Mouse (Mus musculus) ovary, adult 18-20 months (tissue): ENCODE data around the gene Thbd.

Source experiments
- DNase-seq: peaks from one replicate; pipeline ENCODE4 v3.0.0; 2022; ENCODE audit warnings: low spot score, mixed read lengths

The Thbd gene

GRCm38 (mm10) chr2:148421706-148422105 lies 13.7 kb upstream of the Thbd start:
- DNase-seq: no peak

DNA sequence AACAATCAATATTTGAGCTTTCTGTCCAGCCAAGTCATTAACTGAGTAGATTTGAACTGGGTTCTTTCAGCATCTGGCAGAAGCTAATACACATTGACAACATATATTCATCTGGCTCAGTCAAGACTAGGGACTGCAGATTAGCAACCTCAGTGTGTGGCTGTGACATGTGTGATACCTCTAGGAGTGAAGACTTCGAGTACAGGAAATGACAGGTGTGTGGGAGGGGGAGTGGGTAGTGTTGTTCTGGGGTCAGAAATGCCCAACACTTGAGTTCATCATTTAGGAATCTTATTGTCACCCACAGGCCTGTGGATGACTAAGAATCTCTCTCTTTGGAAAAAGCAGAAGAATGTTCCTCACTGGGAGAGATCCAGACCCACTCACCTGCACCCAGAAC lies 13.1 kb upstream of the Thbd start:
- no peak for DNase-seq

DNA sequence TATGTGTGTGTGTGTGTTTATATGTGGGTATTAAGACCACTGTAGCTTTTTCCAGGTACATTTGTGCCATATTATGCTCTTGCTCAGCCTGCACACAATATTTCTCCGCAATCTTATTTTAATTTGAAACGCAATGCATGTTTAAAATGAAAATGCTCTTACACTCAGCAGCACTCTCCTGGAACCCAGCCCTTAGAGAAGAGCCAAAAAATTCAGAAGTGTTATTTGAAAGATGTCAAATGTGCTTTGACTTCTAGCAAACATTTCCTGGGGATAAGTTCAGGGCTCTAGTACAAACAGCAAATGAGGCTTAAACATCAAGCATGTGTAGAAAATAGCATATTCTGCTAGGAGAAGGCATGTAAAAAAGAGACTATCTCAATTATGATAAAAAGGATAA lies 11.8 kb upstream of the Thbd start:
- no peak for DNase-seq

DNA sequence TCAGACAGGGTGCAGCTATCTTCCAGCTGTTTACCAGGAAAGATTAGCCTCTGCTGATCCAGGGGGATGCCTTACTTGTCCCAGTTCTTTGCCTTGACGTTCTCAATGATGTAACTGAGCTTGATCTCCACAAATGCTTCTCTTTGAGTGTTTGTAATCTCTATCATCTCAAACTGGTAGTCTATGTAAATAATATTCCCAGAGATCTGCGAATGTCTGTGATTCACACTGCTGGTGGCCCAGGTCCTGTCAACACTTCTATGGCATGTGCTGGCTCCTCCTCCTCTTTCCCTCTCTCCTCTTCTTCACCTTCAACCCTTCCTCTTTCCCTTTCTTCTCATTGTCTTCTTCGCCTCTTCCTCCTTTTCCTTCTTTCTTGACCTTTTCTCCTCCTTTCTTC lies 11.2 kb upstream of the Thbd start:
- no peak for DNase-seq

DNA sequence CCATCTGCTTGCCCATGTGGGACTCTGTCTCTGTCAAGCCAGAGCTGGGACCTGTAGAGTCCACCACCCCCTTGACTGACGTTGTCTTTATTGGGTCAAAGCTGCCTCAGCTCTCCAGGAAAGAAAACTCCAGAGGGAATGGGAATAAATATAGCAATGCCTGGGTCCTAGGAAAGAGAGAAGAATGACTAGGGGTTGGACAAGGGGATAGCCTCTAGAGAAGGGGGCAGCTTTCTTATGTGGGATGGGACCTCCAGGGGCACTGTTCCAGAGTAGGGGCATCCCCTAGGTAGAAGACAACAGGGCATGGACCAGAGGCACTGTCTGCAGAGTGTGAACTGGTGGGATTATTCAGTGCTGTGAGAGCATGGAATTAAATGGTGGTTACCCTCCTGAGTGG lies 1.8 kb upstream of the Thbd start:
- no peak for DNase-seq

DNA sequence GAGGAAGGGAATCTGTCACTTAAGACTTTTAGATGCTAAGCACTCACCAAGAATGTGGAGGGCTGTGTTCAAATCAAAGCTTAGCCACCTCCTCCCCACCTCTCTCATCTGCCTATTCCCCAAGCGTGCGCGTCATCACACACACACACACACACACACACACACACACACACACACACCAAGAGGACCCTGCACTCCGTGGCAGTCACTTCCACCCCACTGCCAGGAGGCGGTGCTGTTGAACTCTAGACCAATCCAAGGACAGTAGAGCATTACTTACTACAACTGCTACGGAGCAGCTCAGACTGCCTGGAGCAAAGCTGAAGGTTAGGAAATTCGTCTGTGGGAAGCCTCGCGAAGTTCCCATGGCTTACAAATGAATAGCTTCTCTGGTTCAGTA lies 1.2 kb upstream of the Thbd start:
- DNase-seq: peak; percentile 68

GRCm38 (mm10) chr2:148408761-148409120 lies 753 bp upstream of the Thbd start:
- no peak for DNase-seq

DNA sequence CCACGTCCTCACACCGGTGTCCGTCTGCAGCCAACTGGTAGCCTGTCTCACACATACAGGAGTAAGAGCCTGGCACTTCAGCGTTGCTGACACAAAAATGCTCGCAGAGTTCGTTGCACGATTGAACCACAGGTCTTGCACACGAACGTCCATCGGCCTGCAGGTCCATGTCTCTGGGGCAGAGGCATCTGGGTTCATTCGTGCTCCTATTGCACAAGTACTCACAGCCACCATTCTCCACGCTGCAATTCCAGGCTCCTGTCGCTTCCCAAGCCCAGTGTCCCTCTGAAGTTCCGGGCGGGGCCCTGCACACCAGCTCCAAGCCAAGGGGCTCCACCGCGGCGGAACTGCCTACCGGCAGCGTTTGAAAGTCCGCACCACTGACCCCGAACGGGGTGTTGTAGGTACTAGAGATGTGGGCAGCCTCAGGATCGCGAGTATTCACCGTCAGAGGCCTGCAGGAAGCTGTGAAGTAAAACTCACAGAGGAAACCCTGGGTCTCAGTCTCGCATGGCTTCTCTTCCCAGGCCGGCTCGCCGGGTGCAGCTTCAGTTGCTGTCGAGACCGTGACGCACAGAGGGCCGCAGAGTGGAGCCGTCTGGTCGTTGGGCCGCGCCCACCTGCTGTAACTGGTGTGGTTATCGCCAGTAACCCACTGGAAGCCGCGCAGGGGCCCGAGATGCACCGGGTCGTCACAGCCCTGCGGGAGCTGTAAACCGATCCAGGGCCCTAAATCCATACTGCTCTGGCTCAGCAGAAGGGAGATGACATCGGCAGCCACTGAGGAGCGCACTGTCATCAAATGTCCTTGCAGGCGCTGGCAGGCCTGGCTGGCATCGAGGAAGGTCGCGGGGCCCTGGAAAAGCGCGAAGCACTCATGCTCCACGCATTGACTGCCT lies 768 bp downstream of the Thbd start:
- DNase-seq: no peak

DNA sequence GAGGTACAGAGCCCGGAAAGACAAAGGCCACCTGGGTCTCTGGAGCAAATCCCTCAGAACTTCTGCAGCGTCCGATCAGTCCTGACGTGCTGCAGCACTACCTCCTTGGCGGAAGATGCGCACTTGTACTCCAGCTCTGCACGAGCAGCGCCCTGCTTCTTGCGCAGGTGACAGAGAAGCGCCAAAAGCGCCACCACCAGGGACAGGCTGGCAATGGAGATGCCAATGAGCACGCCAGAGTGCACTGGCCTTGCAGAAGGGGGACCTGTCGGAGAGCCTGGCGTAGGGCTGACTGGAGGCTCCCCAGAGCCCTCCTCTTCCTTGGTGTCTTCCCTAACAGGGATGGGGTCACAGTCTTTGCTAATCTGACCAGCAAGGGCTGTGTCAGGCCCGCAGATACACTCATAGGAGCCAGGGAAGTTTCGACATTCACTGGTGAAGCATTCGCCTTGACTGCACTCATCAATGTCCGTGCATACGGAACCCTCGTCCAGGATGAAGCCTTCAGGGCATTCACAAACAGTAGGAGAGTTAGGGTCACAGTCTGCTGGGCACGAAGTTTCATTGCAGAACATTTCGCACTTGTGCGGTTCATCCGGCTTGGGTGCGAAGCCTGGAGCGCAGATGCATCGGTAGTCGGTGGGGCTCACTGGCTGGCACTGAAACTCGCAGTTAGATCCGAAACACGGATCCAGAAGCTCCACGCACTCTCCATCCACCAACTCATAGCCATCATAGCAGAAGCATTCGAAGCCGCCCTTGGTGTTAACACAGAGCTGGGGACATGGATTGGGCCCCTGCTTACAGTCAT lies 1.6 kb downstream of the Thbd start:
- no peak for DNase-seq

DNA sequence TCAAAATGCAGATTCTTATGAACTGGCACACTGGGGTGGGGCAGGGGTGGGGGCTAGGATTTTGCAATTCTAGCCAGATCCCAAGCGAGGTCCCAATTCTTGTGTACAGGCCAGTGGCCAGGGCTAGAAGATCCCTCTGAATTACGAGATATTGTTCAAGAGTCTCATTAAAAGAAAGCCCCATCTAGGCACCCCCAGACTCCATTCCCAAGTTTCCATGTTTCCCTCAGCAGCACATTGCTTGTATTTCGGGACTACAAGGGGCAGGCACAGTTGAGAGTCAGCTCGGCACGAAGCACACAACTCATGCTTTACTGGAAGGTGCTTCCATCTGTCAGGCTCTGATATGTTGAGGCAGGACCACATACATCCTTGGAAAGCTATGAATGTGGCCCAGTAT lies 3.1 kb downstream of the Thbd start:
- DNase-seq: no peak

DNA sequence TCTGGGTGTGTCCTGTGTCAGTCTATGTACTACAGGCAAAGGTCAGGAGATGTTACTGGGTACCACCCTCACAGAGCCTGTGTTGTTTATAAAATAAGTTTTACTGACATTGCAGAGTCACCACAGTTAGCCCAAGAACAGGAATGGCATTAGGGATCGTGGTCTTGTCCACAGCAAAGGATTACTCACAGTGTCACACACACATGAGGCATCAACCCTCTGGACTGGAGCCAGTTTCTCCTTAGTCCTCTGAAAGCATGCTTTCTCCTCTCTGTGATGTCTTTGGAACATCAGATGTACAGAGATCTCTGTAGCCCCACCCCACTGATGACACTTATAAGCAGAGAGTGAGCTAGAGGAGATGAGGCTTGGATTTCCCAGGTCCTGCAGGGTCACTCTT lies 5.8 kb downstream of the Thbd start:
- DNase-seq: no peak

DNA sequence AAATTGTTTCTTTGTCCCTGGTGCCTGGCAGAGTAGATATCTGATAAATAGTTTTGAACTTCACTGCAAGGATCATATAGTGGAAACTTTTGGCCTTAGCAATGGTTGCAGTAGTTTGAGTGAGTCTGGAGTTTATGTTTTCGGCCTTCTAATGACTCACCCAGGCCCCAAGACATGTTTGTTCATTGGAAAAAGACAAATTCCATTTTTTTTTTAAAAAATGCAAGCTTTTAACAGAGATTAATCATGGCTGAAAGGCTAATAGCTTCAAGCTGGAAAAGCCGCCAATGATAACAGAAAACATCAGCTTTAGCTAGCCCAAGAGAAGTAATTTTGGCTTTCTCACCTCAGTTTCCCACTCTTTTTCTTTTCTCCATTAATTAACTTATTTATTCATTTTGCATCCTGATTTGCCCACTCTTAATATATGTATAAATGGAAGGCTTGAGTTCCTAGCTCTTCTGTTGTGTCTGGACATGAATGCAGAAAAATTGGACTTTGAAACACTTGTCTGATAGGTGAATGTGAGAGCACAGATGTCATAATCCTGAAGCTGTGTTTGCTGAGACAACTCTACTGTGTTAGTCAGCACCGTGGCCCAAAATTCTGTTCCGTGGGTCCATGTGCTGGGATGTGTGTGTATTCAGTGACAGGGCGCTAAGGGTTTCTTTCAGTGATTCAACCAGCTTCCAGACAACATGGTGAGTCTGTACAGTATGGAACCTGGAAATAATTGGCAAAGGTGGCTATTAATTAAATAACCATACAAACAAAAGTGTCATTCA lies 8.9 kb downstream of the Thbd start:
- no peak for DNase-seq

DNA sequence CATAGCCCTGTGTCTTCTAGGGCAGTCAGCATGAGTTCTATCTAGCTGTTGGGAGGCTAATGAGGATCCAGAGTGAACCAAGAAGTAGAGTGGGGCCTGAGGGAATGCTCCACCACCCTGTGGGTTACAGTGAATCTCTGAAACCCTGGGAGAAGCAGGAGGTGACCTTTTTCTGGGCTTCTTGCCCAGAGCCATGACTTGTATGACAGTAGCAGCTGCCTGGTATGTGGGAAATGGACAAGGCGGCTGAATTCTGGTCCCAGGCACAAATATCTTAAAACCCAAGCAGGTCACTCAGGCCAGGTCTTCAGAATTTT lies 10.2 kb downstream of the Thbd start:
- no peak for DNase-seq

DNA sequence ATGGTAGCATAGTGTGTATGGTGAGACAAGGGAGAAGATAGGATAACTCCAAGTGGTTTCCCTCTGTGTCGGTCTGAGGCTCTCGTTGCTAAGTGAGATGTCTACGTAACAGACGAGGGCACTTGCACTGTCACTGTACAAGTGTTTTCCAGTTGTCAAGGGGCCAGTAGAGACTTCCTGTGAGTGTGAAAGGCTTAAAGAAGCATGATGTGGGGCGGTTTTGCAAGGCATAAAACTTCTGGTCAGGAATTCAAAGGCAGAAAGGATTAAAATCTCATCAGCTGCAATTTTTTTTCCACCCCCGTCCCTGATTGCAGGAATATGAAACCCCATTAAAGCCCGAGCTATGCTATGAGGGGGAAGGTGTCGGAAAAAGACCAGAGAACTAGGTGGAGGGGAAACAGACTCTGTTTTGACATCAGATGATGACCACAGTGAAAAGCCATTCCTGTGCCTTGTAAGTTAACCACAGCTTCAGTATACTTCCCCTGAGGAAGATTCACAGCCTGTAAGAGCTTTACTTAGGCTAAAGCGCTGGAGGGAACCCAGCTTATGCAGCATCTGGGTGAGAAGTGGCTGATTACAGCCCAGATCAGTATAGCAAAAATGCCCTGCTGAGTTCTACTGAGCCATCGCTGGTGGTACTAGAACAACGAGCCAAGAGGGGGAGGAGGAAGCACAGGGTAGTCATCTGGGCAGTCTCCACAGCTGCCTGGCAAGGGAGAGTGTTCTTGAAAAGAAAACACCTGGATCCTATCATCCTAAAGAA lies 10.8 kb downstream of the Thbd start:
- no peak for DNase-seq

- DNase-seq: no peak
Measured at GRCm38 (mm10) chr2:148396209-148396608, 11.8 kb downstream of the Thbd start.

GRCm38 (mm10) chr2:148395131-148396051 lies 12.6 kb downstream of the Thbd start, which contains the start of gene Sstr4:
Gene Sstr4, plus strand, starts transcription at chr2:148395344.
- no peak for DNase-seq

GRCm38 (mm10) chr2:148393846-148394245 lies 14.1 kb downstream of the Thbd start:
- no peak for DNase-seq

GRCm38 (mm10) chr2:148393149-148393548 lies 14.8 kb downstream of the Thbd start:
- DNase-seq: no peak

GRCm38 (mm10) chr2:148387652-148388581 lies 20.1 kb downstream of the Thbd start:
- DNase-seq: no peak

DNA sequence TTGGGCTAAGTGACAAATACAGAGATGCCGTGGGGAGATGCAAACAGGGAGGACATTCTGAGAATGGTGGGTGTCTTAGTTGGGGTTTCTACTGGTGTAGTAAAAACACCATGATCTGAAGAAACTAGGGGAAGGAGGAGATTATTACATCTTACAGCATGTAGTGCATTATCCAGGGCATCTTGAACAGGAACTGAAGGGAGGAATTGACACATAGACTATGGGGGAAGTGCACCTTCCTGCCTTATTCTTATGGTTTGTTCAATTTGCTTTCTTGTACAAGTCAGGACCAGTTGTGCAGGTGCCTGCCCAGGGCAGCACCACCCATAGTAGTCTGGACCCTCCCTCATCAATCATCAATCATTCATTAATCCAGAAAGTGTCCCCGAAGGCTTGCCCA lies 21.1 kb downstream of the Thbd start:
- DNase-seq: no peak
